Mouse (Mus musculus) hindbrain, embryonic 11.5 days (tissue): ENCODE measurements around the gene Krt17. TPM values are rescaled to one million over a fixed set of nuclear protein-coding genes. Genes with fewer than 3 reads are reported as not detected.
"Not testable (repeated sequence)": the region's sequence is repeated elsewhere in the genome, so short reads cannot be mapped to it uniquely, and the experiment has no call there.

Experiments used
- ATAC-seq: fragments of 200-750 bp; cut with Nextera tagmentation; 2 replicates; pipeline ENCODE4 v1.8.0; 2017; ENCODE audit warnings: mild to moderate bottlenecking, moderate TSS enrichment, moderate library complexity; ENCODE audit not compliant: low FRiP score
- DNase-seq: peaks from one replicate; pipeline ENCODE4 v3.0.0-alpha.2; 2015; ENCODE audit warnings: low spot score
- H3K27ac ChIP-seq: fragments of 300-500 bp; sonication (generic); 2 replicates; pipeline ENCODE4 v1.5.1; 2014; ENCODE audit warnings: mild to moderate bottlenecking, low read depth, low read length
- H3K27me3 ChIP-seq: fragments of 300-500 bp; sonication (generic); 2 replicates; pipeline ENCODE4 v1.6.1; 2014; ENCODE audit warnings: mild to moderate bottlenecking, low read length, moderate library complexity, mixed read lengths; ENCODE audit not compliant: control insufficient read depth, insufficient read depth
- H3K36me3 ChIP-seq: fragments of 300-500 bp; sonication (generic); 2 replicates; pipeline ENCODE4 v1.6.1; 2014; ENCODE audit warnings: mild to moderate bottlenecking, low read length, moderate library complexity, mixed read lengths; ENCODE audit not compliant: control insufficient read depth, insufficient read depth
- H3K4me1 ChIP-seq: fragments of 300-500 bp; sonication (generic); replicated peaks from 2 replicates; pipeline ENCODE4 v1.6.1; 2014; ENCODE audit warnings: low read length, mixed read lengths; ENCODE audit not compliant: control insufficient read depth, insufficient read depth
- H3K4me2 ChIP-seq: fragments of 300-500 bp; sonication (generic); replicated peaks from 2 replicates; pipeline ENCODE4 v1.6.1; 2014; ENCODE audit warnings: mild to moderate bottlenecking, low read depth, low read length
- H3K4me3 ChIP-seq: fragments of 300-500 bp; sonication (generic); 2 replicates; pipeline ENCODE4 v1.5.1; 2014; ENCODE audit warnings: low read depth, low read length
- H3K9ac ChIP-seq: fragments of 300-500 bp; sonication (generic); 2 replicates; pipeline ENCODE4 v1.6.1; 2014; ENCODE audit warnings: low read depth, low read length
- H3K9me3 ChIP-seq: fragments of 300-500 bp; sonication (generic); 2 replicates; pipeline ENCODE4 v1.6.1; 2016; ENCODE audit warnings: low read length; ENCODE audit not compliant: control insufficient read depth
- WGBS: fragments of 180-500 bp; shearing (Covaris S2); extraction: QIAGEN DNeasy Blood & Tissue Kit; methylation state at CpG from one replicate; pipeline ENCODE4 v1.1.7; 2014; 5-methylcytosine and 5-hydroxymethylcytosine counted together
- polyA plus RNA-seq: library from polyadenylated mRNA; unstranded; fragments of >200 nt; fragmentation: Nextera tagmentation; extraction: Ambion mirVana; gene quantifications from 2 replicates; pipeline ENCODE4 v1.2.1, GENCODE M21; 2014

Gene Krt17
- polyA plus RNA-seq, 1 experiment from 2014 or later: 0.25 TPM

DNA sequence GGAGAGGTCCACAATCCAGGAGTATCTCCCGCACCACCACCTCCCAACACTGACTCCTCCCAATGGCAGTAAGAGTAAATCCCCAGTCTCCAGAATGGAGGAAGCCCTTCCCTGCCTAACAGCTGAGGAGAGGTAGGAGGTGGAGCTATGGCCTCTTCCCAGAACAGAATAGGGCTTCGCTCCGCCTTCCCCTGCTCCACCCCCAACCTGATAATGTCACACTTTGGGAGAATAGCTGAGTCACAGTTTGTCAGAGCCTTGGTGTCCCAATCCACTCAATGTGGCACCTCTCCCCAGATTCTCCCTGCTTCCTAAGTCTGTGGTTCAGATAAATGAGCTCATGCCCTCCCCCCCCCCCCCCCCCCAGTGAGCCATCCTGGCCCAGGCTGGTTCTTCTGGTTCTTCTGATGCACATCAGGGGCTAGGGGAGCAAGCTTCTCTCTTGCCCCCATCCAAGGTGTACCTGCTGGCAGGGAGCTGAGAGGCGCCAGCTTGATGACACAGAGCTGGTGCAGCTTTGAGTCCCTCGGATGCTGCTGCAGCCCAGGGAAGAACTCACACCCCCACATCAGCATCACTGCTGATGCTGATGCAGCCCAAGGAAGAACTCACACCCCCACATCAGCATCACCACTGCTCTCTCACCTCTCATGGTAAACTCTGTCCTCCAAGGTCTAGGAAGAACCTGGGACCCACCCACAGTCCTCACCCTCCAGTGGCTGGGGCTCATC is 6.3 kb downstream of the Krt17 start:
- no peak overlapping the region for H3K4me2 ChIP-seq
- H3K9ac ChIP-seq: no peak overlapping the region
- no peaks in the 10 kb centered on the region for H3K9me3 ChIP-seq
- no peaks in the 10 kb centered on the region for H3K27me3 ChIP-seq
- DNase-seq (no peak), ATAC-seq (no peak)
- no peak overlapping the region for H3K27ac ChIP-seq
- no peaks in the 10 kb centered on the region for H3K36me3 ChIP-seq
- H3K4me1 ChIP-seq: no peaks in the 10 kb centered on the region
- no peak overlapping the region for H3K4me3 ChIP-seq
- 85% methylated on average over 5 of the region's 5 CpGs for WGBS

DNA sequence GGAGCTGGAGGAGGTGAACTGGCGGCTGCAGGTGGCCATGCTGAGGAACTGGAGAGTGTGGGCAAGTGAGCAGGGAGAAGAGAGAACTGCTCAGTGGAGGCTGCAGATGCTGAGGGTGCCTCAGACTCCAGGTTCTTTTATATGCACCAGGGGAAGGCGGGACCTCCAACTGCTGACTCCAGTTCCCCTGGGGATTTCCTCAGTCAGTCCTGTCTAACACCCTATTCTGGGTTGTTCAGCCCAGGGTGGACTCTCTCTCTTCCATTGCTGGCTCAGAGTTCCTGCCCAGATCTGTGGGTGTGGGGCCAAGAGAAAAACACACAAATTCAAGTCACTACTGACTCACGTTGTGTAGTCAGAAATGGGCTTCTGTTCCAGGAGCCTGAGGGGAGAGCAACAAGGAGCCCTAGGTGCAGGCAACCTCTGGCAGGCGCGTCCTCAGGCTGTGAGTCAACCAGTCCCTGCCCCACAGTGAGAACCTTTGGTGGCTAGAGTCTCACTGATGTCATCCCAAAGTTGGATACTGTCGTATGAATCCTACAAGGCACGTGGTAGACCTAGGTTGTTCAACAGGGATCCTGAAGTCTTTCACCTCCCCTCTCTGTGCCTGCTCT is 11.9 kb downstream of the Krt17 start, which contains the start of gene Krt16:
Krt16 (minus strand) TSS at position 51 of the 614 bp plus-strand sequence.
- no peak within 1 kb of the TSS for H3K9ac ChIP-seq
- no peak for DNase-seq
- no peak within 1 kb of the TSS for H3K27ac ChIP-seq
- H3K36me3 ChIP-seq: no peaks in the 10 kb centered on the region
- no peak within 1 kb of the TSS for H3K4me3 ChIP-seq
- no peak for ATAC-seq
- no peaks in the 10 kb centered on the region for H3K4me1 ChIP-seq
- no peaks in the 10 kb centered on the region for H3K27me3 ChIP-seq
- no peaks in the 10 kb centered on the region for H3K9me3 ChIP-seq
- H3K4me2 ChIP-seq: no peak within 1 kb of the TSS
- 86% methylated on average over 7 of the region's 7 CpGs for WGBS

DNA sequence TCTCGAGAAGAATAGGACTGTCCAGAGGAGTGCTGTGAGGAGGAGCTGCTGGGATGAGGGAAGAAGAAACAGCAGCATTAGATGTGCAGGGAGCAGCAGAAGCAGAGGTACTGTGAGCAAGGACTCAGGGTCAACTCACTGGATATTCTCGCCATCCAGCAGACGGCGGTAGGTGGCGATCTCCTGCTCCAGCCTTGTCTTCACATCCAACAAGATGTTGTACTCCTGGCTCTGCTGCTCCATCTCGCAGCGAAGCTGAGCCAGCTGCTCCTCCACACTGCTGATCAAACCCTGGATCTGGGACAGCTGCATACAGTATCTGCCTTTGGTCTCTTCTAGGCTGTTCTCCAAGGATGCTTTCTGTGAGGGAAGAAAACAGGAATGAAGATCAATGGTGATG is 14.4 kb downstream of the Krt17 start:
- not testable (repeated sequence) for ATAC-seq, H3K9me3 ChIP-seq, H3K36me3 ChIP-seq, DNase-seq, H3K4me3 ChIP-seq, H3K4me1 ChIP-seq, H3K4me2 ChIP-seq, H3K9ac ChIP-seq, H3K27ac ChIP-seq, H3K27me3 ChIP-seq
- whole genome bisulfite sequencing: 73% methylated on average over 7 of the region's 7 CpGs

DNA sequence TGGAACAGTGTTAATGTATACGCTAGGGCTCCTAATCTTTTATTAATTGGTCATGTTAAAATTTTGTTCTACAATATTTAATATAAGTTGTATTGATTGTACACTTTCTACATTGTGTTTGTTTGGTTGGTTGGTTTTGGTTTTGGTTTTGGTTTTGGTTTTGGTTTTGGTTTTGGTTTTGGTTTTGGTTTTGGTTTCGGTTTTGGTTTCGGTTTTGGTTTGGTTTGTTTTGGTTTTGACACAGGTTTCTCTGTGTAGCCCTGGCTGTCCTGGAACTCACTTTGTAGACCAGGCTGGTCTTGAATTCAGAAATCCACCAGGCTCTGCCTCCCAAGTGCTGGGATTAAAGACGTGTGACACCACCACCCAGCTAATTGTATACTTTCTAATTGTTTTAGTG is 20.6 kb downstream of the Krt17 start:
- H3K27ac ChIP-seq, DNase-seq, H3K4me1 ChIP-seq, H3K4me3 ChIP-seq, H3K4me2 ChIP-seq, H3K9me3 ChIP-seq, H3K9ac ChIP-seq, H3K27me3 ChIP-seq, H3K36me3 ChIP-seq, ATAC-seq: not testable (repeated sequence)
- WGBS: 85% methylated on average over 4 of the region's 4 CpGs

DNA sequence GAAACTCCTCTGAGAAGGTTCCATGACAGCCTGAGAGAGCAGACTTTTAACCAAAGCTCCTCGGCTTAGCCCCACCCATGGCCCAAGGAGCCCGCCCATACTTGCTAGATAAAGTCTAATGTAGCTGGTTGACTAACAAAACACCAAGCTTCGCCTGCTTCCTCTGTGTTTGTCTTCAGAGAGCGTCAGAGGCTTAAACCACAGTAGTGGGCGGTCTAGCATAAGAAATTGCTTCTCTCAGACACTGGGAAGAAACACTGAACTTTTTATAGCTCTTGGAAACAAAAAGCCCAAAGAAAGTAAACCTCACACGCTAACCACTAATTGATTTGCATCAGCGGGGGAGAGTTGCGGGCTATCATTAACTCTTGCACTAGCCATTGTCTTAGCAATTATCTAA is 39.1 kb downstream of the Krt17 start:
- WGBS: 67% methylated on average over 8 of the region's 8 CpGs
- Histone ChIP-seq H3K4me1 (no peaks in the 10 kb centered on the region), H3K9me3 (no peaks in the 10 kb centered on the region), H3K36me3 (no peaks in the 10 kb centered on the region), H3K4me3 (no peak overlapping the region), H3K27ac (no peak overlapping the region), H3K4me2 (no peak overlapping the region), H3K9ac (no peak overlapping the region), H3K27me3 (no peaks in the 10 kb centered on the region)
- no peak for DNase-seq
- no peak for ATAC-seq

DNA sequence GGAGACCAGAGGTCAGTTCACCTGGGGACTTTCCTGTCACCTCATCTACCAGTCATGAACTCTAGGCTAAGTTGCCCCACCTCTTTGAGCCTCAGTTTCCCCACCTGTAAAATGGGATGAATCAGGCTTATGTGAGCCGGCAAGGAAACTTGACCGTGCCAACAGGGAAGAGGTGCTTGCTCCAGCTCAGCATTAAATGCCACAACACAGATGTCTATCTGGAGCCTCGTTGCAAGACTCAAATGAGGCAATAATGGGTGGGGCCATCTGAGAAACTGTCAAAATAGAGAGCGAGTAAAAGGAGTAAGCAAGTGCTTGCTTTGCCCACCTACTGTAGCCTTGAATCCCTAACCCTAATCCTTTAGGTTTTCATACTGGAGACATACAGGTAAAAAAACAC is 41.5 kb downstream of the Krt17 start:
- no peaks in the 10 kb centered on the region for H3K36me3 ChIP-seq
- ATAC-seq (no peak), DNase-seq (no peak)
- 85% methylated on average over 4 of the region's 4 CpGs for WGBS
- no peak overlapping the region for H3K4me3 ChIP-seq
- H3K9ac ChIP-seq: no peak overlapping the region
- no peak overlapping the region for H3K4me2 ChIP-seq
- no peaks in the 10 kb centered on the region for H3K4me1 ChIP-seq
- no peaks in the 10 kb centered on the region for H3K27me3 ChIP-seq
- H3K9me3 ChIP-seq: no peaks in the 10 kb centered on the region
- H3K27ac ChIP-seq: no peak overlapping the region

DNA sequence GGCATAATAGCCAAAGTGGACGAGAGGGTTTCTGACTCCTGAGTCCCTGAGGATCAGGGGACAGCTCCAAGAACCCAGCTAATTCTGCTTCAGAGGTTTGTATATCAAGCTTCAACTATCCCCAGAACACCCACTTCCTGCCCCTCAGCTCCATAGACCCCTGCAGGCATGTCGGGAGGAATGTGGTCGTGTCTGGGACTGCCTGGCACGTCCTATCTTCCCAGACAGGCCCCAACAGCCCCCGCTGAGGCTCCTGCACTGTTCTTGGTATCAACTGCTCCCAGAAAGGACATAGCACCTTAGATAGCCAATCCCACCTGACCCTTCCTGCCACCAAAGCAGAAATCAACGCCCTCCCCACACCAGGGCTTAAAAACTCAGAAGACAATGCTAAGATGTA is 52.3 kb downstream of the Krt17 start:
- no peaks in the 10 kb centered on the region for H3K27me3 ChIP-seq
- no peaks in the 10 kb centered on the region for H3K4me1 ChIP-seq
- no peak overlapping the region for H3K9ac ChIP-seq
- DNase-seq (no peak), ATAC-seq (no peak)
- H3K9me3 ChIP-seq: no peaks in the 10 kb centered on the region
- no peak overlapping the region for H3K4me2 ChIP-seq
- no peak overlapping the region for H3K4me3 ChIP-seq
- no peak overlapping the region for H3K27ac ChIP-seq
- no peaks in the 10 kb centered on the region for H3K36me3 ChIP-seq
- WGBS: 66% methylated on average over 6 of the region's 6 CpGs

DNA sequence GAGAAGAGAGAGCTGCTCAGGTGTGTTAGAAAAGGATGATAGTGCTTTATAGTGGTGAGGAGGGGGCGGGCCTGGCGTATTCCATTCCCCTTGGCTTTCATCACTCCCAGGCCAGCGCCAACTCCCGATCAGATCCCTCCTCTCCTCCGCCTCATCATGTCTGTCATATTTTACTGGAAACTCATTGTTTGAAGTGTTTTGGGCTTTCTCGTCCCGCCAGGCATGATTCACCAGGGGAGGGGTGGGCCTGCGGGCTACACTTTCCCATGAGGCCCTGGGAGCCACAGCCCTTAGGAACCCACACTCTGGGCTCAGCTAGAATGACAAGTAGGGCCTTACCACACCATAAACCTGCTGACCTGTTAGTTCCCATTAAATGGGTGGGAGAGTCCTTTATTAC is 53.3 kb downstream of the Krt17 start, which contains the start of gene Krt14:
Krt14 (minus strand) TSS at position 51 of the 400 bp plus-strand sequence.
- no peak within 1 kb of the TSS for H3K4me3 ChIP-seq
- no peaks in the 10 kb centered on the region for H3K4me1 ChIP-seq
- H3K4me2 ChIP-seq: no peak within 1 kb of the TSS
- H3K27ac ChIP-seq: no peak within 1 kb of the TSS
- no peaks in the 10 kb centered on the region for H3K9me3 ChIP-seq
- ATAC-seq: no peak
- no peaks in the 10 kb centered on the region for H3K36me3 ChIP-seq
- H3K27me3 ChIP-seq: no peaks in the 10 kb centered on the region
- 93% methylated on average over 8 of the region's 8 CpGs for WGBS
- H3K9ac ChIP-seq: no peak within 1 kb of the TSS
- DNase-seq: no peak
